17 mouse cellular contexts compared by ENCODE assay signal in genomic region chr1:163251766-163252165, GRCm38 (mm10).
DNase-seq lines count a peak whose midpoint lies in the region; ATAC-seq and TF ChIP-seq lines count a peak whose summit lies in the region.
"Had no signal": no experiment of that assay in that cellular context is flagged by ENCODE, and none has a peak within 500 bp of the region (broad histone marks: within the 10 kb centered on the region; RNA-seq: fewer than 3 reads in every experiment).

No protein-coding gene starts in this region.

- peaks cover 81% of the 10 kb centered on the region for H3K36me3 ChIP-seq in limb, embryonic 12.5 days
- H3K36me3 ChIP-seq in limb, embryonic 10.5 days = peaks cover 98% of the 10 kb centered on the region
- no peaks in the 10 kb centered on the region for H3K36me3 ChIP-seq in myocyte (ENCODE audit: control insufficient read depth, insufficient read depth)
- H3K36me3 ChIP-seq: lung, embryonic 15.5 days; neural tube, embryonic 12.5 days had no signal

- no peaks in the 10 kb centered on the region for H3K9me3 ChIP-seq in limb, embryonic 12.5 days
- H3K9me3 ChIP-seq in limb, embryonic 10.5 days (replicated peaks) = no peaks in the 10 kb centered on the region
- H3K9me3 ChIP-seq: lung, embryonic 15.5 days; neural tube, embryonic 12.5 days had no signal

- no peaks in the 10 kb centered on the region for H3K79me2 ChIP-seq in myocyte (ENCODE audit: control insufficient read depth, insufficient read depth)

- no peaks in the 10 kb centered on the region for H3K27me3 ChIP-seq in limb, embryonic 12.5 days
- H3K27me3 ChIP-seq in limb, embryonic 10.5 days (ENCODE audit: low read depth, poor library complexity, severe bottlenecking) = no peaks in the 10 kb centered on the region
- no peaks in the 10 kb centered on the region for H3K27me3 ChIP-seq in myocyte (ENCODE audit: control insufficient read depth, insufficient read depth, insufficient read length)
- H3K27me3 ChIP-seq: lung, embryonic 15.5 days; neural tube, embryonic 12.5 days had no signal

- H3K4me3 ChIP-seq in limb, embryonic 12.5 days (replicated peaks) = no peak overlapping the region
- no peak overlapping the region for H3K4me3 ChIP-seq in limb, embryonic 10.5 days
- H3K4me3 ChIP-seq in myocyte = no peak overlapping the region
- H3K4me3 ChIP-seq: heart, adult 2 months; lung, embryonic 15.5 days; neural tube, embryonic 12.5 days had no signal

- DNase-seq in frontal cortex, postnatal 25 days (ENCODE audit: low spot score in 2 of 2) = no peak
- no peak for DNase-seq in limb, embryonic 10.5 days (ENCODE audit: low spot score)
- DNase-seq in adipocyte (ENCODE audit: low spot score) = peak; percentile 60
- DNase-seq in right cerebral cortex, postnatal 14 days = no peak
- DNase-seq: cerebellum, adult 11-12 months; heart, adult 2 months; heart, postnatal 14 days; kidney, adult 9 months; thymus, adult 2 months had no signal

- ATAC-seq in frontal cortex, adult (ENCODE audit: low TSS enrichment) = 0 out of 2 replicates have a peak, but pooled peaks have one; percentile 38
- no peak for ATAC-seq in limb, embryonic 12.5 days (ENCODE audit: insufficient number of reproducible peaks, insufficient read depth, low FRiP score, low TSS enrichment, low read depth)
- ATAC-seq in CD4-positive, CD25-positive, alpha-beta regulatory T cell, adult 4 months = no peak
- ATAC-seq: midbrain, embryonic 16.5 days had no signal

- WGBS in limb, embryonic 12.5 days = 59% methylated on average over 1 of the region's 1 CpGs
- WGBS in limb, embryonic 10.5 days = 80% methylated on average over 1 of the region's 1 CpGs

- no peak overlapping the region for H3K4me2 ChIP-seq in limb, embryonic 12.5 days
- H3K4me2 ChIP-seq in myocyte (ENCODE audit: low read depth) = no peak overlapping the region
- H3K4me2 ChIP-seq: liver, embryonic 11.5 days; lung, embryonic 15.5 days; neural tube, embryonic 12.5 days had no signal

- no peak overlapping the region for H3K9ac ChIP-seq in limb, embryonic 12.5 days (replicated peaks)
- H3K9ac ChIP-seq: lung, embryonic 15.5 days; neural tube, embryonic 12.5 days had no signal

- 0 out of 2 replicates have a peak overlapping the region, but pooled peaks have one; percentile 4 for H3K27ac ChIP-seq in limb, embryonic 12.5 days
- no peak overlapping the region for H3K27ac ChIP-seq in limb, embryonic 10.5 days
- H3K27ac ChIP-seq: heart, adult 2 months; lung, embryonic 15.5 days; neural tube, embryonic 12.5 days had no signal

- TF ChIP-seq POLR2A in myocyte (IDR thresholded peaks at IDR 0.05; ENCODE audit: insufficient read length, low read depth) = no peak

- H3ac ChIP-seq in myocyte (ENCODE audit: control insufficient read depth, insufficient read length) = no peak overlapping the region

- H3K4me1 ChIP-seq in limb, embryonic 12.5 days (replicated peaks) = peaks cover 6% of the 10 kb centered on the region; the same call in 1 of the 2 replicates
- no peaks in the 10 kb centered on the region for H3K4me1 ChIP-seq in limb, embryonic 10.5 days
- H3K4me1 ChIP-seq: lung, embryonic 15.5 days; neural tube, embryonic 12.5 days had no signal

TF ChIP-seq in myocyte, 11 proteins besides CTCF, POLR2A, EP300 and RAD21:
- TF ChIP-seq TCF3 (IDR thresholded peaks at IDR 0.05; ENCODE audit: insufficient read length, low read depth) (no peak), CEBPB (IDR thresholded peaks at IDR 0.05; ENCODE audit: insufficient read depth, poor library complexity, severe bottlenecking) (no peak), E2F4 (IDR thresholded peaks at IDR 0.05; ENCODE audit: insufficient read depth) (no peak), REST (IDR thresholded peaks at IDR 0.05; ENCODE audit: insufficient read depth, insufficient read length) (no peak), POLR2AphosphoS2 (IDR thresholded peaks at IDR 0.05; ENCODE audit: insufficient read length, low read depth) (no peak), MYOD1 (IDR thresholded peaks at IDR 0.05; ENCODE audit: control insufficient read depth in 1 of 3, insufficient read length in 2 of 3, low read depth in 2 of 3) (peak in 2 of 3 experiments; percentile 56), SRF (IDR thresholded peaks at IDR 0.05; ENCODE audit: control insufficient read depth, insufficient read length, low read depth) (no peak), MAX (IDR thresholded peaks at IDR 0.05; ENCODE audit: low read depth) (no peak), USF1 (IDR thresholded peaks at IDR 0.05; ENCODE audit: low read depth) (no peak), MYOG (IDR thresholded peaks at IDR 0.05; ENCODE audit: control insufficient read depth in 1 of 3, insufficient read depth in 1 of 3, insufficient read length in 2 of 3, low read depth in 2 of 3) (peak in 1 of 3 experiments; percentile 25), TCF12 (IDR thresholded peaks at IDR 0.05; ENCODE audit: insufficient read depth, poor library complexity, severe bottlenecking) (no peak)
TF ChIP-seq in myocyte: peak in this region for 2.
